12 mouse cellular contexts compared by ENCODE assay signal in the genomic region with DNA sequence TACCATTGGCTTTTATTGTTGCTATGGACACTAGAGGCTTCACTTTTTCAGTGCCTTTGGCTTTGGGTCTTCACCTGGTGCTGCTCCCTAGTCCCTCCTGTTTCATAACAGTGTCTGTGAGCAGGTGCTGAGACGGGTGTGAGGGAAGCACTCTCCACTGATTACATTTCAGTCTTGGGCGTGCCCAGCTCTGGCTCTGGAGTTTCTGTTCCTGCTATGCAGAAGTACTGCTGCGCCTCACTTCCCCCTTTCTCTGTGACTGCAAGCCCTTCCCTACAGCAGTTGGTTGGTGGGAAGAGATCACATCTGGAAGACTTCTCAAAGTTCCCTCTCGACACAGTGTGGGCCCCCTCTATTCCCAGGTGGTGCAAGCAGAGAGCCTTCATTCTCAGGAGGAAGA. TPM values are rescaled to one million over a fixed set of nuclear protein-coding genes. Genes with fewer than 3 reads are reported as not detected.
DNase-seq lines count a peak whose midpoint lies in the region; ATAC-seq and TF ChIP-seq lines count a peak whose summit lies in the region.
"Had no signal": no experiment of that assay in that cellular context is flagged by ENCODE, and none has a peak within 500 bp of the region (broad histone marks: within the 10 kb centered on the region; RNA-seq: fewer than 3 reads in every experiment).

No protein-coding gene starts in this region.

- no peak for ATAC-seq in heart, embryonic 11.5 days (replicated peaks; ENCODE audit: insufficient number of reproducible peaks, low FRiP score, low TSS enrichment)
- peak; percentile 69 for ATAC-seq in intestine, embryonic 16.5 days
- peak; percentile 94 for ATAC-seq in neutrophil, adult 5-6 weeks (ENCODE audit: extremely low read depth, insufficient number of reproducible peaks, low FRiP score, poor library complexity, severe bottlenecking)
- ATAC-seq in forebrain, embryonic 11.5 days (replicated peaks; ENCODE audit: low FRiP score): no peak
- ATAC-seq: CD4-positive, CD25-positive, alpha-beta regulatory T cell, adult 4 months; forebrain, embryonic 14.5 days had no signal

- TF ChIP-seq CTCF in MEL (IDR thresholded peaks at IDR 0.05 in 2 of 3, conservative IDR thresholded peaks at IDR 0.05 in 1 of 3; ENCODE audit: control insufficient read depth in 1 of 3, insufficient read depth in 1 of 3, low read depth in 2 of 3, low read length in 3 of 3, poor library complexity in 1 of 3, severe bottlenecking in 1 of 3): no peak

- intact Hi-C loops in left cerebral cortex, postnatal 14 days (cut with DNase I): no loop called here

- no peaks in the 10 kb centered on the region for H3K9me3 ChIP-seq in heart, embryonic 11.5 days (replicated peaks; ENCODE audit: control insufficient read depth, low read length)
- H3K9me3 ChIP-seq in MEL (replicated peaks; ENCODE audit: insufficient read depth, low read length): no peaks in the 10 kb centered on the region
- no peaks in the 10 kb centered on the region for H3K9me3 ChIP-seq in intestine, embryonic 16.5 days (ENCODE audit: control insufficient read depth, low read length)
- no peaks in the 10 kb centered on the region for H3K9me3 ChIP-seq in forebrain, embryonic 11.5 days (ENCODE audit: control insufficient read depth, low read length)
- H3K9me3 ChIP-seq: heart, embryonic 13.5 days; limb, embryonic 15.5 days had no signal

- TF ChIP-seq RAD21 in MEL (IDR thresholded peaks at IDR 0.05; ENCODE audit: low read depth, low read length): no peak

- TF ChIP-seq POLR2A in MEL (IDR thresholded peaks at IDR 0.05; ENCODE audit: control insufficient read depth in 1 of 2, insufficient read depth in 1 of 2, low read depth in 1 of 2, low read length in 2 of 2, poor library complexity in 1 of 2): no peak

- DNase-seq in heart, adult 9 months (ENCODE audit: low spot score in 2 of 2): peak; percentile 31 to 61
- peak; percentile 87 for DNase-seq in MEL (ENCODE audit: low read depth, low spot score)
- DNase-seq in urinary bladder, postnatal 36 days (ENCODE audit: low spot score in 2 of 2): no peak
- DNase-seq in forebrain, embryonic 11.5 days (ENCODE audit: low spot score): no peak
- DNase-seq in left cerebral cortex, postnatal 14 days (ENCODE audit: low spot score in 2 of 2): no peak

- no peaks in the 10 kb centered on the region for H3K79me2 ChIP-seq in MEL (ENCODE audit: control insufficient read depth, insufficient read depth, low read length, poor library complexity)

- peak in 1 of 2 experiments; percentile 63; a peak in 3 of 4 replicates for TF ChIP-seq EP300 in MEL (IDR thresholded peaks at IDR 0.05; ENCODE audit: low read depth in 1 of 2, low read length in 2 of 2)

- no peak overlapping the region for H3K4me2 ChIP-seq in heart, embryonic 11.5 days
- H3K4me2 ChIP-seq in intestine, embryonic 16.5 days (ENCODE audit: low read depth, low read length): no peak overlapping the region
- no peak overlapping the region for H3K4me2 ChIP-seq in forebrain, embryonic 11.5 days (ENCODE audit: low read depth, low read length, severe bottlenecking)
- H3K4me2 ChIP-seq: heart, embryonic 13.5 days; limb, embryonic 15.5 days had no signal

- no peaks in the 10 kb centered on the region for H3K4me1 ChIP-seq in heart, embryonic 11.5 days (ENCODE audit: control insufficient read depth, insufficient read depth, low read length)
- H3K4me1 ChIP-seq in MEL (ENCODE audit: control insufficient read depth in 1 of 2, insufficient read depth in 2 of 2, low read length in 2 of 2): peaks cover 5 to 8% of the 10 kb centered on the region in 2 experiments
- no peaks in the 10 kb centered on the region for H3K4me1 ChIP-seq in intestine, embryonic 16.5 days (ENCODE audit: control insufficient read depth, insufficient read depth, low read length)
- H3K4me1 ChIP-seq in forebrain, embryonic 11.5 days (replicated peaks; ENCODE audit: control insufficient read depth, insufficient read depth, low read length): no peaks in the 10 kb centered on the region
- H3K4me1 ChIP-seq: heart, embryonic 13.5 days; limb, embryonic 15.5 days had no signal

- no peaks in the 10 kb centered on the region for H3K36me3 ChIP-seq in heart, embryonic 11.5 days (ENCODE audit: control insufficient read depth, insufficient read depth, low read length)
- H3K36me3 ChIP-seq in MEL (ENCODE audit: control insufficient read depth in 1 of 2, insufficient read depth in 2 of 2, low read length in 2 of 2): peaks cover 0 to 11% of the 10 kb centered on the region in 2 experiments; a peak in 2 of 4 replicates
- no peaks in the 10 kb centered on the region for H3K36me3 ChIP-seq in intestine, embryonic 16.5 days (ENCODE audit: control insufficient read depth, insufficient read depth, low read length)
- H3K36me3 ChIP-seq in forebrain, embryonic 11.5 days (ENCODE audit: control insufficient read depth, insufficient read depth, low read length): no peaks in the 10 kb centered on the region
- H3K36me3 ChIP-seq: heart, embryonic 13.5 days; limb, embryonic 15.5 days had no signal

- WGBS in heart, embryonic 11.5 days (ENCODE audit: insufficient replicate concordance): 67% methylated on average over 4 of the region's 4 CpGs
- WGBS in intestine, embryonic 16.5 days: 48% methylated on average over 4 of the region's 4 CpGs
- 86% methylated on average over 4 of the region's 4 CpGs for WGBS in forebrain, embryonic 11.5 days

- no peak overlapping the region for H3K9ac ChIP-seq in heart, embryonic 11.5 days (ENCODE audit: low read depth, low read length)
- no peak overlapping the region for H3K9ac ChIP-seq in MEL (ENCODE audit: control insufficient read depth, low read depth, low read length, poor library complexity, severe bottlenecking)
- H3K9ac ChIP-seq in intestine, embryonic 16.5 days (ENCODE audit: low read depth, low read length): no peak overlapping the region
- no peak overlapping the region for H3K9ac ChIP-seq in forebrain, embryonic 11.5 days (ENCODE audit: low read length)
- H3K9ac ChIP-seq: heart, embryonic 13.5 days; limb, embryonic 15.5 days had no signal

- no peaks in the 10 kb centered on the region for H3K27me3 ChIP-seq in heart, embryonic 11.5 days (ENCODE audit: control insufficient read depth, insufficient read depth, low read length)
- H3K27me3 ChIP-seq in MEL (ENCODE audit: control insufficient read depth in 1 of 2, insufficient read depth in 2 of 2, low read length in 2 of 2): no peaks in the 10 kb centered on the region
- no peaks in the 10 kb centered on the region for H3K27me3 ChIP-seq in intestine, embryonic 16.5 days (replicated peaks; ENCODE audit: control insufficient read depth, insufficient read depth, low read length)
- H3K27me3 ChIP-seq in forebrain, embryonic 11.5 days (ENCODE audit: control insufficient read depth, insufficient read depth, low read length): no peaks in the 10 kb centered on the region
- H3K27me3 ChIP-seq: heart, embryonic 13.5 days; limb, embryonic 15.5 days had no signal

- no peak overlapping the region for H3K27ac ChIP-seq in heart, embryonic 11.5 days (ENCODE audit: low read depth, low read length)
- H3K27ac ChIP-seq in MEL (ENCODE audit: control insufficient read depth, low read depth, low read length): peak overlapping the region; percentile 8; the same call in 1 of the 2 replicates
- no peak overlapping the region for H3K27ac ChIP-seq in intestine, embryonic 16.5 days (ENCODE audit: low read length)
- no peak overlapping the region for H3K27ac ChIP-seq in forebrain, embryonic 11.5 days (ENCODE audit: low read depth, low read length)
- H3K27ac ChIP-seq: heart, embryonic 13.5 days; limb, embryonic 15.5 days had no signal

- H3K4me3 ChIP-seq in heart, embryonic 11.5 days (ENCODE audit: low read depth, low read length): no peak overlapping the region
- H3K4me3 ChIP-seq in MEL (ENCODE audit: control insufficient read depth in 1 of 2, insufficient read depth in 1 of 2, low read depth in 2 of 2, low read length in 2 of 2): no peak overlapping the region
- no peak overlapping the region for H3K4me3 ChIP-seq in intestine, embryonic 16.5 days (ENCODE audit: low read length)
- H3K4me3 ChIP-seq in forebrain, embryonic 11.5 days (ENCODE audit: low read depth, low read length): no peak overlapping the region
- H3K4me3 ChIP-seq: heart, embryonic 13.5 days; limb, embryonic 15.5 days had no signal

TF ChIP-seq in MEL, 35 proteins besides CTCF, POLR2A, EP300 and RAD21:
- TF ChIP-seq MAFK (IDR thresholded peaks at IDR 0.05; ENCODE audit: borderline replicate concordance, low read depth, low read length) (no peak), NELFE (IDR thresholded peaks at IDR 0.05; ENCODE audit: low read depth, low read length) (no peak), SMC3 (IDR thresholded peaks at IDR 0.05; ENCODE audit: low read depth, low read length) (peak; percentile 19; the same call in 1 of the 2 replicates), TCF12 (IDR thresholded peaks at IDR 0.05; ENCODE audit: low read depth, low read length) (0 out of 2 replicates have a peak, but pooled peaks have one; percentile 44), RCOR1 (IDR thresholded peaks at IDR 0.05; ENCODE audit: low read depth, low read length) (peak; percentile 32; the same call in 1 of the 2 replicates), ZC3H11A (IDR thresholded peaks at IDR 0.05; ENCODE audit: low read depth, low read length) (0 out of 2 replicates have a peak, but pooled peaks have one; percentile 5)

RNA-seq across cellular contexts. Expression of a gene that starts 25.0 kb away (rescaled TPM):
- 19.1 and 24.7 TPM in 2 replicates for polyA plus RNA-seq in heart, embryonic 11.5 days (2014; fragmentation: Nextera tagmentation; extraction: Ambion mirVana)
- total RNA-seq in MEL (2012; rRNA removed): 29.4 and 47.9 TPM in 2 replicates
- polyA plus RNA-seq in MEL (2012; ENCODE audit: insufficient read depth in 1 of 2, insufficient read length in 2 of 2, low read depth in 1 of 2, low replicate concordance in 2 of 2, missing spikeins in 1 of 2): 10 to 100 TPM; 37.6 to 68.4 TPM
- polyA plus RNA-seq in intestine, embryonic 16.5 days (2015; fragmentation: Nextera tagmentation; extraction: Ambion mirVana): 15.5 and 17.9 TPM in 2 replicates
- 17.3 and 21.6 TPM in 2 replicates for total RNA-seq in neutrophil, adult 5-6 weeks (2017)
- 47.4 and 49.2 TPM in 2 replicates for polyA plus RNA-seq in forebrain, embryonic 11.5 days (2014; fragmentation: Nextera tagmentation; extraction: Ambion mirVana)
- total RNA-seq in left cerebral cortex, postnatal 14 days (2021): 10 to 100 TPM; 24.5 to 29.6 TPM

RNA-seq across cellular contexts. Expression of a gene that starts 28.0 kb away (rescaled TPM):
- 1.0 and 1.3 TPM in 2 replicates for polyA plus RNA-seq in heart, embryonic 11.5 days (2014; fragmentation: Nextera tagmentation; extraction: Ambion mirVana)
- total RNA-seq in MEL (2012; rRNA removed): 3.8 and 4.0 TPM in 2 replicates
- polyA plus RNA-seq in MEL (2012; ENCODE audit: insufficient read depth in 1 of 2, insufficient read length in 2 of 2, low read depth in 1 of 2, low replicate concordance in 2 of 2, missing spikeins in 1 of 2): 10 to 100 TPM in 1 of 2 experiments, 1 to 10 TPM in 1; 7.8 to 53.3 TPM
- 1.9 and 2.1 TPM in 2 replicates for polyA plus RNA-seq in intestine, embryonic 16.5 days (2015; fragmentation: Nextera tagmentation; extraction: Ambion mirVana)
- 5.1 and 5.2 TPM in 2 replicates for total RNA-seq in neutrophil, adult 5-6 weeks (2017)
- polyA plus RNA-seq in forebrain, embryonic 11.5 days (2014; fragmentation: Nextera tagmentation; extraction: Ambion mirVana): 0.49 and 0.86 TPM in 2 replicates
- 10 to 100 TPM; 36.1 to 37.1 TPM for total RNA-seq in left cerebral cortex, postnatal 14 days (2021)

Comparison
In these comparisons a context has a peak if more than half of its experiments do, and no peak if none do; other contexts are left out.
1. DNase-seq: peak in heart, adult 9 months (2 of 2) and MEL (single experiment); none in urinary bladder, postnatal 36 days (0 of 2), forebrain, embryonic 11.5 days (single experiment) and left cerebral cortex, postnatal 14 days (0 of 2).
2. ATAC-seq: peak in intestine, embryonic 16.5 days (single experiment) and neutrophil, adult 5-6 weeks (single experiment); none in heart, embryonic 11.5 days (single experiment) and forebrain, embryonic 11.5 days (single experiment).